Mouse (Mus musculus) neutrophil, adult 5-6 weeks (primary cell): ENCODE measurements around the gene Vmn1r104. TPM values are rescaled to one million over a fixed set of nuclear protein-coding genes. Genes with fewer than 3 reads are reported as not detected.
"Not testable (repeated sequence)": the region's sequence is repeated elsewhere in the genome, so short reads cannot be mapped to it uniquely, and the experiment has no call there.

Experiments used
- ATAC-seq: fragments of 151-379, 151-347 bp; 2 replicates; pipeline ENCODE4 v1.8.0; 2017; ENCODE audit warnings: mild to moderate bottlenecking, moderate TSS enrichment; ENCODE audit not compliant: insufficient number of reproducible peaks, poor library complexity, low FRiP score, severe bottlenecking; ENCODE audit errors: extremely low read depth
- total RNA-seq: library from RNA; stranded (forward); fragments of 200-1000 nt; gene quantifications from 2 replicates; pipeline ENCODE4 v1.2.3, GENCODE M21; 2017

Gene Vmn1r104
- total RNA-seq = not detected in 2 replicates

DNA sequence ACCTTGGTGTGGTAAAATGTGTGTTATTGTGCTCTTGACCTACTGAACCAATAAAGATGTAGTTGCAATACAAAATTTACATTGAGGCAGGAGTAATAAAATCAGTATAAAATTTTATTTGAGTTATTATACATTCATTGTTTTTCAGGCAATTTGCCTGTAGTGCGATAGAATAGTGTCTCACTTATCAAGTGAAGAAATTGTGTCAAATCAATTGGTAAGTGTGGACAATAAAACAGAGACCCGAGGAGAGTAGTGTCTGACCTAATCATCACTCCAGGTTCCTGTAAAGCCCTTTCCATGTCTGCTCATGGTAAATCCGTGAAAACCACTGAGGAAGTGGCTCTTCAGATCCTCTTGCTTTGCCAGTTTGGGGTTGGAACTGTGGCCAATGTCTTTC lies at the start of gene Vmn1r104:
Gene Vmn1r104, plus strand, starts transcription at position 301 of the 400 bp plus-strand sequence.
- ATAC-seq = not testable (repeated sequence)

DNA sequence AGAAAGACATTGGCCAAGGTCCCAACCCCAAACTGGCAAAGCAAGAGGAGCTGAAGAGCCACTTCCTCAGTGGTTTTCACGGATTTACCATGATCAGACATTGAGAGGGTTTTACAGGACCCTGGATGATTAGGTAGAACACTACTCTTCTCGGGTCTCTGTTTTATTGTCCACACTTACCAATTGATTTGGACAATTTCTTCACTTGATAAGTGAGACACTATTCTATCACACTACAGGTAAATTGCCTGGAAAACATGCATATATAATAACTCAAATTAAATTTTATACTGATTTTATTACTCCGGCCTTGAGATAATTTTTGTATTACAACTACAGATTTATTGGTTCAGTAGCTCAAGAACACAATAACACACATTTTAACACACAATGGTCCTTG lies 23.2 kb upstream of the Vmn1r104 start, which contains the start of gene Vmn1r103:
Gene Vmn1r103, minus strand, starts transcription at position 101 of the 400 bp plus-strand sequence.
- not testable (repeated sequence) for ATAC-seq

DNA sequence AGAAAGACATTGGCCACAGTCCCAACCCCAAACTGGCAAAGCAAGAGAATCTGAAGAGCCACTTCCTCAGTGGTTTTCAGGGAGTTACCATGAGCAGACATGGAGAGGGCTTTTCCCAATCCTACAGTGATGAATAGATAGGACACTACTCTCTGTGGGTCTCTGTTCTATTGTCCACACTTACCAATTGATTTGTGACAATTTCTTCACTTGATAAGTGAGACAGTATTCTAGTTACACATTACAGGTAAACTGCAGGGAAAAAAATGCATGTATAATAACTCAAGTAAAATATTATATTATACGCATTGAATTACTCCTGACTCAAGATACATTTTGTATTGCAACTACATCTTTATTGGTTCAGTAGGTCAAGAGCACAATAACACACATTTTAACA lies 12.0 kb downstream of the Vmn1r104 start, which contains the start of gene Gm5726:
Gene Gm5726, minus strand, starts transcription at position 101 of the 400 bp plus-strand sequence.
- ATAC-seq = not testable (repeated sequence)

- ATAC-seq = not testable (repeated sequence)
Measured at GRCm38 (mm10) chr7:20576141-20576540, 42.5 kb downstream of the Vmn1r104 start, which contains the start of gene Gm4141. Gm4141 (minus strand) TSS chr7:20576241.

Other genes starting within 250 kb of the Vmn1r104 start
- not detected in 2 replicates for gene Gm4133, start 199.8 kb upstream of the Vmn1r104 start, total RNA-seq
- gene Gm5728, start 158.4 kb upstream of the Vmn1r104 start, total RNA-seq = not detected in 2 replicates
- not detected in 2 replicates for gene Vmn1r100, start 115.9 kb upstream of the Vmn1r104 start, total RNA-seq
- not detected in 2 replicates for gene Vmn1r101, start 91.2 kb upstream of the Vmn1r104 start, total RNA-seq
- not detected in 2 replicates for gene Gm10670, start 58.9 kb upstream of the Vmn1r104 start, total RNA-seq
- not detected in 2 replicates for gene Vmn1r103, start 23.3 kb upstream of the Vmn1r104 start, total RNA-seq
- not detected in 2 replicates for gene Gm5726, start 11.9 kb downstream of the Vmn1r104 start, total RNA-seq
- gene Gm4141, start 42.4 kb downstream of the Vmn1r104 start, total RNA-seq = not detected in 2 replicates
- gene Gm4513, start 65.2 kb downstream of the Vmn1r104 start, total RNA-seq = not detected in 2 replicates
- gene Vmn1r107, start 135.1 kb downstream of the Vmn1r104 start, total RNA-seq = not detected in 2 replicates
- not detected in 2 replicates for gene Vmn1r111, start 169.4 kb downstream of the Vmn1r104 start, total RNA-seq
- not detected in 2 replicates for gene Gm10668, start 196.8 kb downstream of the Vmn1r104 start, total RNA-seq
- gene Vmn1r112, start 237.3 kb downstream of the Vmn1r104 start, total RNA-seq = not detected in 2 replicates